Mouse (Mus musculus): Measurements from ENCODE around the gene Ccpg1. TPM values are rescaled to one million over a fixed set of nuclear protein-coding genes. Genes with fewer than 3 reads are reported as not detected.

Ccpg1 gene
- polyA plus RNA-seq (2012), result 0.47 and 0.51 TPM in 2 replicates

DNA sequence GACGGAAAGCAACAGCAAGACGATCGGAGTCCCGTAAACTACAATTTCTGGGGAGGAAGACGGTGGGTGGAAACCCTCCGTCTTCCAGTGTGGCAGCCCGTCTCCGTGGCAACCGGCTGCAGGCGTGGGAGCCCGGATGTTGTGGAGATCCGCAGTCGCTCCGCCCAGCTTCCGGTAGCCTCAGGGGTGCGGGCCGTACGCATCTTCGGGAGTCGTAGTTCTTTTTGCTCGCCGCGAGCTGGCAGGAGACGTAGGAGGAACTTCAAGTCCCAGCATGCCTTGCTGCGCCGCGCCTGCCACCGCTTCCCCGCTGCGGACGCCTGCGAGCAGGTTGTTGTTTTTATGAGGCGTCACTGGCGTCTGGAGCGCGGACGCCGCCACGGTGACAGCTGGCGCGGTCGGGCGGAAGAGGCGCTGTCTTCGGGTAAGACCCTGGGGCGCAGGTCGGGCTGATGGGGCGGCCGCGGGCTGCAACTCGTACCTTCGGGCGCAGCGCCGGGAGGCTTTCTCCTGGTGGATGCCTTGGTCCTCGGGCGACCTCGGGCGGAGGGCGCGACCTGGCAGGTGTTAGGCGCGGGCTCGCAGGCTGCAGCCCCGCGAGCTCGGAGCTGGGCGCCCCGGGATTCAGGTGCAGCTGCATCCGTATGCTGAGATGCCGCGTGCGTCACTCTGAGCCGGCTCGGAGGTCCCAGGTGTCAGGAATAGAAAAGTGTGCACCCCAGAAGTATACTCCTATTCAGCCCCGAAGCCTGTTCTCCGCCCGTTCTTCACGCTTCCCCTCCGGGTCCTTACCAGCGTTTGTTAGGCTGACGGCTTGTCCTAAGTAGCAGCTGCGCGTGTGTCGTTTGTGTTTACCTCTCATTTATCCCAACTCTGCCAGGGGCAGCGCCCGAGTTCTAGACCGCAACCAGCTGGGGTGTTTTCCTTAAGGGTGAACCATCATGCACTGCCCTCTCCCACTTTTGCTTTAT, at the start of gene Ccpg1, which contains the start of gene Ccpg1os:
Ccpg1 (plus strand) TSS at position 180 of the 971 bp plus-strand sequence.
Ccpg1os (minus strand) TSS at position 133 of the 971 bp plus-strand sequence.
- Histone ChIP-seq H3K9me3 (ENCODE audit: control insufficient read depth, low read length) (no peaks in the 10 kb centered on the region), H3K36me3 (ENCODE audit: control insufficient read depth) (no peaks in the 10 kb centered on the region), H3K4me1 (ENCODE audit: control insufficient read depth) (peaks cover 23% of the 10 kb centered on the region), H3K4me3 (replicated peaks) (peak within 1 kb of the TSS; percentile 91), H3K27me3 (ENCODE audit: control insufficient read depth) (no peaks in the 10 kb centered on the region)
- TF ChIP-seq TAL1 (IDR thresholded peaks at IDR 0.05; ENCODE audit: low read length), result no peak
- TF ChIP-seq GATA1 (IDR thresholded peaks at IDR 0.05; ENCODE audit: low read length), result no peak

DNA sequence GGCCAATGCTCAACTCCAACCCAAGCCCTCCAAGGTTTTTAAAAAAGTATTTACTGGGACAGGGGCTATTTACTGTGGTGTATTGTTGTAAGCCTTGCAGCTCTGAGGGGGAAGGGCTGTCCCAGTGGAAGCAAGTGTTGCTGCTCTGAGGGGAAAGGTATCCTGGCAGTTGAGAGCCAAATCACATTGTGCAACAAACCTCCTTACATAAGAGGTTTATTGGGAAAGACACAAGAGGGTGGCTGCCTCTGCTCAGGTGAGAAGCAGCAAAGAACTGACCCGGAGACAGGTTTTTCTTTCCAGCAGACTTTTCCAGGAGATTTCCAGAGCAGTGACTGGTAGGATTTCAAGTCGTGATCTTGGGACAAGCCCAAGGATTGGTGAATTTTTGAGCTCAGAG, 48.9 kb upstream of the Ccpg1 start:
- no peaks in the 10 kb centered on the region for H3K27me3 ChIP-seq (ENCODE audit: control insufficient read depth)
- H3K4me1 ChIP-seq (ENCODE audit: control insufficient read depth), result no peaks in the 10 kb centered on the region
- no peak overlapping the region for H3K4me3 ChIP-seq (replicated peaks)
- H3K36me3 ChIP-seq (ENCODE audit: control insufficient read depth), result no peaks in the 10 kb centered on the region
- TF ChIP-seq GATA1 (IDR thresholded peaks at IDR 0.05; ENCODE audit: low read length) (no peak), TAL1 (IDR thresholded peaks at IDR 0.05; ENCODE audit: low read length) (no peak)
- no peaks in the 10 kb centered on the region for H3K9me3 ChIP-seq (ENCODE audit: control insufficient read depth, low read length)

DNA sequence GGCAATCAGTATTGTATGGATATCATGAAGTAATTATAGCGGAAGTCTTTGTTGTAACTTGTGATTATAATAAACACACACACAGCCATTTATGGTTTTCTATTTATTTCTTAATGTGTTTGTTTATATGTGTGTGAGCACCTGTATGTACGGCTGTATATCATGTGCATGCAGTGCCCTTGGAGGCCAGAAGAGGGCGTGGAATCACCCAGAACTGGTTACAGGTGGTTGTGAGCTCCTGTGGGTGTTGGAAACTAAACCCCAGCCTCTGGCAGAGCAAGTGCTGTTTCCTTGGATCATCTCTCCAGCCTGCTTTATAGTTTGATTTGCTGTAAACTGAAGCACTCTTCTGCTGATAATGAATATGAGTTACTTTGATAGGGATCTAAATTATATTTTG, 41.8 kb upstream of the Ccpg1 start:
- H3K4me1 ChIP-seq (ENCODE audit: control insufficient read depth), result no peaks in the 10 kb centered on the region
- H3K4me3 ChIP-seq (replicated peaks), result no peak overlapping the region
- H3K36me3 ChIP-seq (ENCODE audit: control insufficient read depth), result no peaks in the 10 kb centered on the region
- TF ChIP-seq TAL1 (IDR thresholded peaks at IDR 0.05; ENCODE audit: low read length) (no peak), GATA1 (IDR thresholded peaks at IDR 0.05; ENCODE audit: low read length) (no peak)
- H3K27me3 ChIP-seq (ENCODE audit: control insufficient read depth), result no peaks in the 10 kb centered on the region
- peaks cover 2% of the 10 kb centered on the region for H3K9me3 ChIP-seq (ENCODE audit: control insufficient read depth, low read length)

DNA sequence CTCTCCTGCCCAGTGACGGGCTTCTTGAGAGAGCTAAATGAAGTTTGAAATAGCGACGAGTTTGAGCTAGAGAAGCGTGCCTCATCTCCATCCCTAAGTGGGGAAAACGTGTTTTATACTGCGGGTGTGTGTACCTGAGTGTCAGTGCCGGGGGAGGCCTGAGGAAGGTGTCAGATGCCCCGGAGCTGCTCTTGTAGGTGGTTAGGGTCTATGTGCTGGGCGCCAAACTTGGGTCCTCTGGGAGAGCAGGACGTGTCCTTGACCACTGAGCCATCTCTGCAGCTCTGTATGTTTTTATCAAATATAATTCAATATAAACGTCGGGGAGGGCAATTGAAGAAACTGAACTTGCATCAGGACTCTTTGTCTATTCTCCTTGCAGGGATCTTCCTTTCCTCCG, 40.9 kb upstream of the Ccpg1 start:
- H3K27me3 ChIP-seq (ENCODE audit: control insufficient read depth), result no peaks in the 10 kb centered on the region
- TF ChIP-seq GATA1 (IDR thresholded peaks at IDR 0.05; ENCODE audit: low read length) (no peak), TAL1 (IDR thresholded peaks at IDR 0.05; ENCODE audit: low read length) (no peak)
- no peak overlapping the region for H3K4me3 ChIP-seq (replicated peaks)
- H3K4me1 ChIP-seq (ENCODE audit: control insufficient read depth), result no peaks in the 10 kb centered on the region
- H3K9me3 ChIP-seq (ENCODE audit: control insufficient read depth, low read length), result peaks cover 2% of the 10 kb centered on the region
- no peaks in the 10 kb centered on the region for H3K36me3 ChIP-seq (ENCODE audit: control insufficient read depth)

DNA sequence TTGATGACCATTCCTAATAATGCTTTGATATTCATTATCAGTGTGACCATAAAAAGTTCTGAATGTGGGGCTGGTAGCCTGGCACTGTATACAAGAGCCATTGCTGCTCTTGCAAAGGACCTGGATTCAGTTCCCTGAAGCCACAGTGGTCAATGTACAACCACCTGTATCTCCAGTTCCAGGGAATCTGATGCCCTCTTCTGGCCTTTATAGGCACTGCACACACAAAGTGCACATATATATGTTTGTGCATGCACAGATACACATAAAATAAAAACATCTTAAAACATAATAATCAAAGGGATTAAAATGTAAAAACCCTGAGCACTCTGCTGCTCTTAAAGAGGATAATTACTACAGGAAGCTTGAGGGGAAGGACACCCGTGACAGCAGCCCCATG, 38.2 kb upstream of the Ccpg1 start:
- Histone ChIP-seq H3K36me3 (ENCODE audit: control insufficient read depth) (no peaks in the 10 kb centered on the region), H3K4me3 (replicated peaks) (no peak overlapping the region), H3K27me3 (ENCODE audit: control insufficient read depth) (no peaks in the 10 kb centered on the region), H3K4me1 (ENCODE audit: control insufficient read depth) (no peaks in the 10 kb centered on the region), H3K9me3 (ENCODE audit: control insufficient read depth, low read length) (peaks cover 2% of the 10 kb centered on the region)
- no peak for TF ChIP-seq TAL1 (IDR thresholded peaks at IDR 0.05; ENCODE audit: low read length)
- TF ChIP-seq GATA1 (IDR thresholded peaks at IDR 0.05; ENCODE audit: low read length), result no peak

DNA sequence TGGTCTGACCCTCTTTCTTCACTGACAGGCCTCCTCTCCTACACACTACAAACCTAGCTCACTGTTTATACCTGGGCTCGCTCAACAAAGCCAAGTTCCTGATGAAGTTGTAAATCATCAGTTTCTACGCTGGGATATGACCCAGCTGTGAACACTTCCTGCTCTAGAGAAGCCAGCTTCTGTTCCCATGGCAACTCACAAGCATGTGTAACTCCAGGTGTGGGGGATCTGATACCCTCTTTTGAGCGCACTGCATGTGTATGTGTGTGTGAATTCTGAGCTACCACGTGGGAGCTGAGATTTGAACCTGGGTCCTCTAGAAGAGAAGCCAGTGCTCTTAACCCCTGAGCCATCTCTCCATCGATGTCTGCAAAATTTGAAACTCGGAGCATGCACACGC, 35.7 kb upstream of the Ccpg1 start:
- Histone ChIP-seq H3K27me3 (ENCODE audit: control insufficient read depth) (no peaks in the 10 kb centered on the region), H3K4me3 (replicated peaks) (no peak overlapping the region), H3K4me1 (ENCODE audit: control insufficient read depth) (no peaks in the 10 kb centered on the region), H3K36me3 (ENCODE audit: control insufficient read depth) (no peaks in the 10 kb centered on the region), H3K9me3 (ENCODE audit: control insufficient read depth, low read length) (peaks cover 2% of the 10 kb centered on the region)
- no peak for TF ChIP-seq GATA1 (IDR thresholded peaks at IDR 0.05; ENCODE audit: low read length)
- no peak for TF ChIP-seq TAL1 (IDR thresholded peaks at IDR 0.05; ENCODE audit: low read length)

DNA sequence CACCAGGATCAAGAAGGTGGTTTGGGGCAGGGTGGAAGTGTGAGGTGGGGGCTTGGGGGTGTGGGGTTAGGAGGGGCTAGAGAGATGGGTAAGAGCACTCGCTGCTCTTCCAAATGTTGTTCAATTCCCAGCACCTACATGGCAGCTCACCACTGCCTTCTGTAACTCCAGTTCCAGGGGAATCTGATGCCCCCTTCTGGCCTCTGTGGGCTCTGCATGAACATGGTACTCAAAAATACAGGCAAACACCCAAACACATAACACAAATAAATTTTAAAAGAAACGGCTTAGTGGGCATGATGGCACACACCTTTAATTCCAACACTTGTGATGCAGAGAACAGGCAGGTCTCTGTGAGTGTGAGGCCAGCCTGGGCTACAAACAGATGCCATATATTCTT, 30.5 kb upstream of the Ccpg1 start:
- TF ChIP-seq GATA1 (IDR thresholded peaks at IDR 0.05; ENCODE audit: low read length), result no peak
- no peak for TF ChIP-seq TAL1 (IDR thresholded peaks at IDR 0.05; ENCODE audit: low read length)
- H3K9me3 ChIP-seq (ENCODE audit: control insufficient read depth, low read length), result no peaks in the 10 kb centered on the region
- no peaks in the 10 kb centered on the region for H3K36me3 ChIP-seq (ENCODE audit: control insufficient read depth)
- H3K27me3 ChIP-seq (ENCODE audit: control insufficient read depth), result no peaks in the 10 kb centered on the region
- peaks cover 13% of the 10 kb centered on the region for H3K4me1 ChIP-seq (ENCODE audit: control insufficient read depth)
- H3K4me3 ChIP-seq (replicated peaks), result no peak overlapping the region

DNA sequence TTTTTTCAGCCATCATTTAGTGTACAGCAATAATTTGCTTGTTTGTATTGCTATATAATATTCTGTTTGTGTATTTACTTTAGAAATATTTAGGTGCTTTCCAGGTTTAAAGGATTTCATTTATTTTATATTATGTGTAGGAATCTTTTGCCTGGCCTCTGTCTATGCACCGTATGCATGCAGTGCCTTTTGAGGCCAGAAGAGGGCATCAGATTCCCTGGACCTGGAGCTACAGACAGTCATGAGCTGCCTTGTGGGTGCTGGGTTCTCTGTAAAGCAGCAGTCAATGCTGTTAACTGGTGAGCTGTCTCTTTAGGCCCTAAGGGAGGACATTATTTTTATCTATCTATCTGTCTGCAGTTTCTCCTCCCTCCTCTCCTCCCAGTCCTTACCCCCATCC, 29.7 kb upstream of the Ccpg1 start:
- peaks cover 13% of the 10 kb centered on the region for H3K4me1 ChIP-seq (ENCODE audit: control insufficient read depth)
- H3K4me3 ChIP-seq (replicated peaks), result no peak overlapping the region
- H3K36me3 ChIP-seq (ENCODE audit: control insufficient read depth), result no peaks in the 10 kb centered on the region
- no peaks in the 10 kb centered on the region for H3K27me3 ChIP-seq (ENCODE audit: control insufficient read depth)
- H3K9me3 ChIP-seq (ENCODE audit: control insufficient read depth, low read length), result no peaks in the 10 kb centered on the region
- TF ChIP-seq TAL1 (IDR thresholded peaks at IDR 0.05; ENCODE audit: low read length) (no peak), GATA1 (IDR thresholded peaks at IDR 0.05; ENCODE audit: low read length) (no peak)

DNA sequence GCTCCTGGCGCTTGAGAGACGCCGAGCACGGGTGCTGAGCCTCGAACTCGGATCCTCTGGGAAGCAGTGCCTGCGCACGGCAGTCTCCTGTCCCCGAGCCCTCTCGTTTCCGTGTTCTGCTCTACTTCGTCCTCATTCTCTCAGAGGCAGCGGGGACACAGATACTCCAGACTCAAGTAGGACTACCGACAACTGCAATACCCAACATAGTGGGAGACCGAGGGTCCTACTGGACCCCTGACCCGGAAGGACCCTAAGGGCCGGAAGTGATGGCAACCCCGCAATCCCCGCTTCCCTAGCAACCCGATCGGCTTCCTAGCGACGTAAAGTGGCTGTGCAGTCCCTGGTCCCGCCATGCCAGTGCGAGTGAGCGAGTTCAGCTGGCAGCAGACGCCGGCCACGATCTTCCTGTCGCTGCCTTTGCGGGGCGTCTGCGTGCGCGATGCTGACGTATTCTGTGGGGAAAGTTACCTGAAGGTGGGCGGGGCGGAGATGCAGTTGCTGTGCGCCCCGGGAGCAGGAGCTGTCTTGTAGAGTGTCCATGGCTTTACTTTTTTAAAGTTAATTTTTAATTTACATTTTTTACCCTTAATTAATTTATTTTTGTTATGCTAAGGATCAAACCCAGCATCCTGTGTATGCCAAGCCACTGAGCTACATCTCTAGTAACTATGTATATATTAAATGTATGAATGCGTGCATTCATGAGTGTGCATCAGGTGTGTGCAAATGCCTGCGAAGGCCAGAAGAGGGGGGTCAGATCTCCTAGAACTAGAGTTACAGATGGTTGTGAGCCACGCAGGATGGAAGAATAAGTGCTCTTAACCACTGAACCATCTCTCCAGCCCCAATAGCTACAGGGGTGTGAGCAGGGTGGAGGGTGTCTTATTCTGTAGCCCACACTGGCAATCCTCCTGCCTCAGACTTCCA, 26.4 kb upstream of the Ccpg1 start, which contains the start of the genes Dyx1c1 and Gm44503:
Dyx1c1 (plus strand) TSS at position 265 of the 930 bp plus-strand sequence.
Gm44503 (plus strand) TSS at position 332 of the 930 bp plus-strand sequence.
- Histone ChIP-seq H3K36me3 (ENCODE audit: control insufficient read depth) (no peaks in the 10 kb centered on the region), H3K4me3 (replicated peaks) (peak within 1 kb of the TSS; percentile 68), H3K9me3 (ENCODE audit: control insufficient read depth, low read length) (no peaks in the 10 kb centered on the region), H3K4me1 (ENCODE audit: control insufficient read depth) (peaks cover 16% of the 10 kb centered on the region), H3K27me3 (ENCODE audit: control insufficient read depth) (no peaks in the 10 kb centered on the region)
- TF ChIP-seq TAL1 (IDR thresholded peaks at IDR 0.05; ENCODE audit: low read length), result no peak
- TF ChIP-seq GATA1 (IDR thresholded peaks at IDR 0.05; ENCODE audit: low read length), result no peak
